Mouse (Mus musculus) midbrain, embryonic 11.5 days (tissue): Measurements from ENCODE around the gene Gm15155. TPM values are rescaled to one million over a fixed set of nuclear protein-coding genes. Genes with fewer than 3 reads are reported as not detected.

Experiments used
- polyA plus RNA-seq: library from polyadenylated mRNA; unstranded; fragments of >200 nt; fragmentation: Nextera tagmentation; extraction: Ambion mirVana; gene quantifications from 2 replicates; pipeline ENCODE4 v1.2.1, GENCODE M21; 2014

Gene Gm15155
- polyA plus RNA-seq, 1 experiment from 2014 or later, result not detected

Other genes with a start within 250 kb of the Gm15155 start
- 1.6 and 1.7 TPM in 2 replicates for gene Ptchd1, start 927 bp upstream of the Gm15155 start, polyA plus RNA-seq